Mouse (Mus musculus) testis, postnatal 14 days (tissue): Measurements from ENCODE around the gene Mad1l1.
A peak's percentile ranks its signal among the peaks of the same experiment; 100 is the strongest.
"Not testable (repeated sequence)": the region's sequence is repeated elsewhere in the genome, so short reads cannot be mapped to it uniquely, and the experiment has no call there.

Experiments
- DNase-seq: peaks from one replicate; pipeline ENCODE4 v3.0.0; 2021; ENCODE audit warnings: low spot score

Gene Mad1l1

GRCm38 (mm10) chr5:140006861-140007260 is 314.5 kb downstream of the Mad1l1 start:
- no peak for DNase-seq

DNA sequence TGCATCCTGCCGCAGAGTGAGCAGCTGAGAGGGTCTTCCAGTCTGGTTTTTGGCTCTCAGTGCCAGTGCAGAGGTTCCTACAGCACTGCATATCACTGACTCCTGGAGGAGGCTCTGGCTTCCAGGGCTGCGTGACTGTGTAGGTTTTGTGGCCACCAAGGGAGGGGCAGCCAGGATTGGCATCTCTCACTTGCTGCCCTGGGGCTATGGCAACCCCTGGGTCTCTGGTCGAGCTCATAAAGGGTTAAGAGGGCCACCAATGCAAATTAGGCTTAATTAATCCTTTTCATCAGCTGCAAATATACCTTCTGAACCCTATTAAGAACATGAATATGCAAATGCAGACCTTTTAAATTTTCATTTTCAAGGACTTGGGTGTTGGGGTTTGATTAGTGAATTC is 318.8 kb downstream of the Mad1l1 start:
- DNase-seq = no peak

DNA sequence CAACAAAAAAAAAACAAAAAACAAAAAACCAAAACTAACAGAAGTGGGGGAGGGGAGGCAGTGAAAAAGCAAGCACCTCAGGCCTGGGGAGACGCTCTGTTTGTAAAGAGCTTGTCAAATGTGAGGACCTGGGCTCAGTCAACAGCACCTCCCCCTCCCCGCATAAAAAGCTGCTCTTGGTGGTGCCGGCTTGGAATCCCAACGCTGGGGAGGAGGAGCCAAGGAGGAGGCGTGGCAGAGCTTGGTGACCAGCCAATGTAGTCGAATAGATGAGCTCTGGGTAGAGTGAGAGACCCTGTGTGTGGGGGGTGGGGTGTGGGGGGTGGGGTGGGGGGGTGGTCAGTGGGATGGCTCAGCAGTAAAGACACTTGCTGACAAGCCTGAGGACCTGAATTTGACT is 322.4 kb downstream of the Mad1l1 start:
- no peak for DNase-seq

- DNase-seq = not testable (repeated sequence)
Observed at GRCm38 (mm10) chr5:139998321-139998720, 323.0 kb downstream of the Mad1l1 start.

GRCm38 (mm10) chr5:139991531-139991930 is 329.8 kb downstream of the Mad1l1 start:
- no peak for DNase-seq

DNA sequence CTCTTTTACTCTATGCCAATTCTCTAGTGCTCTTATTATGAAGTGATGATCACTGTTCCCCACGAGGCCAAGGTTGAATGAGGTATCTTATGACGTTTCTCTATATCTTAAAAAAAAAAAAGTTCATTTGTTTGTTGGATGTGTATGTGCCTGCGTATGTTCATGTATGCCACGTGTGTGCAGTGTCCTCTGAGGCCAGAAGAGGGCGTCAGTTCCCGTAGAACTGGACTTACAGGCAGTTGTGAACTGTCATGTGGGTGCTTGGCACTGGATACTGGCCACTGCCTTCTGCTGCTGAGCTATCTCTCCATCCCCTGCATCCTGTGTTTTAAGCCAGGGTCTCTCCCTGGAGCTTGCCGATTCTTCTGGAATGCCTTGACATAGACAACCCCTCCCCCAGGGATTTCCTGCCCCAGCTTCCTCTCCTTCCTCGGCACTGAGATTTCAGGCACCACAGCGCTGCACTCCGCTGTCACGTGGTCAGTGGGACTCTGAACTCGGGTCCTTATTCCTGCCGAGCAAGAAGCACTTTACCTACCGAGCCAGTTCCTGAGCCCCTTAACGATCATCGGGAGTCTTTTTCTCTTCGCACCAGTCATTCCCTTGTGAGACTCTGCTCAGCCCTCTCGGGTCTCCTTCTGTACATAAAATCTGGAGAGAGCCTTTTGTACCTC is 336.1 kb downstream of the Mad1l1 start:
- DNase-seq = peak; percentile 67

DNA sequence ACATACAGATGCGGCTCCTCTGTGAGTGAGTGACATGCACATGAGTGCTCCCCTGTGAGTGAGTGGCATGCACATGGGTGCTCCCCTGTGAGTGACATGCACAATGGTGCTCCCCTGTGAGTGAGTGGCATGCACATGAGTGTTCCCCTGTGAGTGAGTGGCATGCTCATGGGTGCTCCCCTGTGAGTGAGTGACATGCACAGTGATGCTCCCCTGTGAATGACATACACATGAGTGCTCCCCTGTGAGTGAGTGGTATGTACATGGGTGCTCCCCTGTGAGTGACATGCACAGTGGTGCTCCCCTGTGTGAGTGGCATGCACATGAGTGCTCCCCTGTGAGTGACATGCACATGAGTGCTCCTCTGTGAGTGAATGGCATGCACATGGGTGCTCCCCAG is 339.4 kb downstream of the Mad1l1 start:
- DNase-seq = no peak

DNA sequence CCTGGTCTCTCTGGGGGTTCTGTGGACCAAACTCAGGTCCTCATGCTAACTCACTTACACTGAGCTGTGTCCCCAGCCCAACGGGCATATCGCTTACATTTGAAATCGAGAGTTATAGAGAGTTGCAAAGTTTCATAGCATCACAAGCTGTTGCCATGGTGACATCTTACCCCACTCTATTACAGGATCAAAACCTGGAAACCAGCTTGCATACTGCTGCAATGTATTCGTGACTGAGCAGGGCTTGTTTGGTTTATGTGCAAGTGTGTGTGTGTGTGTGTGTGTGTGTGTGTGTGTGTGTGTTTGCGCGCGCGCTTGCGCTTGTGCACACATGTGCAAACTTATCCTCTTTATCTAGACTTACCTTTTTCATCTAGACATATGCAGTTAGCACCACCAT is 342.0 kb downstream of the Mad1l1 start:
- no peak for DNase-seq

DNA sequence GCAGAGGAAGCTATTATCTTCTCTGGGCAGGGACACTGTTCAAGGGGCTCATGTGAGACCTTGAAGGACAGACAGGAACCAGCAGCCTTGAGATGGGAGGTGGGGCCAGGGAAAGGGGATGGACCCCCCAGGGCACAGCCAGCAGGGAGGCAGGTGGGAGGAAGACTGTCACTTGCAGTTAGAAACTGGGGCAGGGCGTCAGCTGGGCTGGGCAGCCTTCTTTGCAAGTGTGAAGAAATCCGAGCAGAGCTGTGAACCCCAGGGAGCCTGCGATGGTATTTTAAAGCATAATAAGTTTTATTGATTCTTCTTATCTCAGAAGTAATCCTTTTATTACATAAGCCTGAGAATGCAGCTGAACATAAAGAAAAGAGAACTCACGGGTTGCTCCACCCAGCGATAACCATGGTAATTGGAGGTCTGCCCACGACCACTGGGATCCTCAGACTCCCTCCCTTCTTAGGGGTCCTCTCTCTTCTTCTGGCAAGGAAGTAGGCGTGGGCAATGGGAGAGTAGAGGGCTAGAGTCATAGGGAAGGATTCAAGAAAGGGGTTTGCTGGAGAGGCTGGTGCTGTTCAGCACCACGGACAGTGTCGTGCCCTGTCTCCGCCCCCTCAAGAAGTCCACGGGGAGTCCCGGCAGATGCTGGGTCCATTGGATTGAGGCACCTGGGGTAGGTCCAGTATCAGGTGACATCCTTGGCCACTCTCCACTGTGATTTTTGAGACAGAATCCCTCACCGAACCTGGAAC is 342.7 kb downstream of the Mad1l1 start:
- DNase-seq = no peak

GRCm38 (mm10) chr5:139977476-139977875 is 343.9 kb downstream of the Mad1l1 start:
- DNase-seq = no peak

DNA sequence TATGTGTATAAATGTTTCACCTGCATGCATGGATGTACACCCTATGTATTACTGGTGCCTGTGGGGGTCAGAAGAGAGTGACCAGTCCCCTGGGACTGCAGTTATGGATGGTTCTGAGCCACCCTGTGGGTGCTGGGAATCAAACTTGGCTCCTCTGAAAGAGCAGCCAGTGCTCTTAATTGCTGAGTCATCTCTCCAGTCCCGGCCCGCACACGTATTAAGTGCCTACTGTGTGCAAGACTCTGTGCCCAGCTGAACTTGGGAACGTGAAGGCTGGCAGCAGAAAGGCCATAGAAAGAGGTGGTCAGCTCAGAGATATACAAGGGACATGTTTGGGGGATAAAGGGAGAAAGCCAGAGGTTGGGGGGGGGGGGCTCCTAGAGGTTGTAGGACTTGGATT is 344.8 kb downstream of the Mad1l1 start:
- no peak for DNase-seq

- DNase-seq = no peak
Observed at GRCm38 (mm10) chr5:139970186-139970631, 351.1 kb downstream of the Mad1l1 start.

DNA sequence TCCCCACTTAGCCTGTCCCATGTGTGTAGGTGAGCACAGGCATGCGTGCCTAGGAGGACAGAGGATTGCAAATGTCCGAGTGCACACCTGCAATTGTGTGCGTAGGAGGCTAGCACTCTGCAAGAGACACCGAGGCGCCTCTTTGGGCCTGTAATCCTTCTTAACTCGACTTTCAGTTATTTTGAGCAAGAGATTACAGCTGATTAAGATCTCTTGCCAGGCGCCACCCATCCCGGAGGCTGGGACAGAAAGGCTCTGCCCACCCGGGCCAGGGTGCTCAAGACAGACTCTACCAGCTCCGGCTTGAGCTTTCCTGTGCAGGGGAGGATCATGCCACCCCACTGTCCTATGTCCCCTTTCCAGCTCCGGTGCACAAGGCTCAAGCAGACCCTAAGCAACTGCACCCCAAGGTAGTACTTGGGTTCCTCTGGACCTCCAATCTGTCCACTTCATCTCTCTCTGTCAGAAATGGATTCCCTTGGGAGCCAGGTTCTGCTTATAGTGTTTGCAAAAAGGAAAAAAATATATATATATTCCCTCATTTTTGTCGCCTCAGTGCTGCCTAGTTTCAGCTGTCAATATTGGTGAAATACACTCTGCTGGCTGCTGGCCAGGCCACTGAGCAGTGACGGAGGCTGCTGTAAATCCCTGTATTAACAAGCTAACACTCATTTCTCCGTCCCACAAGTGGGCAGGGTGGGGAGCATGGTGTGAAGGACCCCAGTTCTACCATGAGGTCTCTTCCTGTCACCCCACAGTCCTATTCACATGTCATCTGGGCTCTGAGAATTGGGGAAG is 352.0 kb downstream of the Mad1l1 start:
- DNase-seq = no peak

DNA sequence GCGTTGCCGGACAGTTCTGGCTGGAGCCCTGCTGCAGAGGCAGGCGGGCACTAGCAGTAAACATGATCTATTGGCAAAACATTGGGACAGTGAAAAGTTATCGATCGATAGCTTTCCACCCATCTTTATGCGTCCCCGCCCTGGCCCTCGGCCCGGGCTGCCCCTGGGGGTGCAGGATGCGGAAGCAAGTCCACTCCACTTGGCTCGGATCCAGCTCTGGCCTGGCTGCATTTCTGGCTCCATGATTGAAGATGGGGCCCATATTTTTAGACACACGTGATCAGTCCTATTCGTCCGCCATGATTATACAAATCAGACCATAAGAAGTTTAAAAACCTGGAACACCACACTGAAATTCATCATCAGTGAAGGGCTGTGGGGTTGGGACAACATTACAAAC is 355.8 kb downstream of the Mad1l1 start:
- DNase-seq = no peak

DNA sequence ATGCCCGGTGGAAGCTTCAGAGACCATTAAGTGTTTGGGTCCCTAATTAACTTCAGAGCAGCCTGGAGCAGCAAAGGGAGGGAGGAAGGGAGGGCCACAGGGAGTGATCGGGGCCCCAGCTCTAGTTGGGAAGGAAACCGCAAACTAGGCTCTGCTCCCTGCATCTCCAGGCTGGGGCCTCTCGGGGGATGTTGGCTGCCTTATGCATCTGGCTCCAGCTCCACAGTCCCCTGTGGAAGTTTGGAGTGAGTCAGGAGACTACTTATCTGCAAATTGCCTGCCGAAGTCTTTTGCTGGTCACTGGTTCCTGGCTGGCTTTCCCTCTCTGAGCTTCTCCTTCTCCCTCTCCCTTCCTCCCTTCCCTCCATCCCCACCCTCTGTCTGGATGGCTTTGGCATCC is 357.0 kb downstream of the Mad1l1 start:
- DNase-seq = no peak

- DNase-seq = no peak
Observed at GRCm38 (mm10) chr5:139959741-139960140, 361.6 kb downstream of the Mad1l1 start.
